Mouse (Mus musculus) CH12.LX (cell line): ENCODE measurements around the gene Actl9. TPM values are rescaled to one million over a fixed set of nuclear protein-coding genes. Genes with fewer than 3 reads are reported as not detected.
A peak's percentile ranks its signal among the peaks of the same experiment; 100 is the strongest.

ENCODE experiments used
- DNase-seq: peaks from one replicate; pipeline ENCODE4 v3.0.0-alpha.2; 2013; ENCODE audit errors: extremely low read depth
- H3K27ac ChIP-seq: 2 replicates; pipeline ENCODE4 v1.5.1; 2012; ENCODE audit warnings: low read depth, mild to moderate bottlenecking, control low read depth, moderate library complexity; ENCODE audit not compliant: insufficient read depth
- H3K27me3 ChIP-seq: replicated peaks from 2 replicates; pipeline ENCODE3; 2012; ENCODE audit warnings: inconsistent platforms
- H3K36me3 ChIP-seq, 2 experiments: replicated peaks in 1 of 2; 2 replicates each; pipeline versions ENCODE3 to v1.6.1; 2012; ENCODE audit warnings: inconsistent platforms in 1 of 2, low read length in 1 of 2, mild to moderate bottlenecking in 1 of 2, mixed read lengths in 1 of 2, moderate library complexity in 1 of 2; ENCODE audit not compliant: control insufficient read depth in 1 of 2, insufficient read depth in 1 of 2
- H3K4me1 ChIP-seq, 2 experiments: 2 replicates each; pipeline ENCODE4 v1.6.1; 2012; ENCODE audit warnings: inconsistent platforms in 1 of 2, moderate library complexity in 1 of 2; ENCODE audit not compliant: insufficient read depth in 2 of 2, control insufficient read depth in 1 of 2
- H3K4me2 ChIP-seq: 2 replicates; pipeline ENCODE4 v1.6.1; 2012; ENCODE audit warnings: low read depth, mild to moderate bottlenecking, control low read depth; ENCODE audit not compliant: poor library complexity, insufficient read depth, severe bottlenecking
- H3K4me3 ChIP-seq, 3 experiments: fragments of 150-350 bp in 1 of 3; sonication (generic) in 1 of 3; replicated peaks in 1 of 3; 2 replicates each; pipeline versions ENCODE3 to v1.5.1; 2011 to 2012; ENCODE audit warnings: low read depth in 2 of 3, low read length in 2 of 3, mild to moderate bottlenecking in 2 of 3, moderate library complexity in 2 of 3, control low read depth in 1 of 3, improper control_type of control experiment in 1 of 3, inconsistent platforms in 1 of 3, mixed read lengths in 1 of 3; ENCODE audit not compliant: poor library complexity in 1 of 3
- H3K79me2 ChIP-seq: replicated peaks from 2 replicates; pipeline ENCODE4 v1.6.1; 2012; ENCODE audit warnings: mild to moderate bottlenecking, moderate library complexity; ENCODE audit not compliant: control insufficient read depth, poor library complexity, insufficient read depth, severe bottlenecking; ENCODE audit errors: extremely low read depth
- H3K9ac ChIP-seq: 2 replicates; pipeline ENCODE4 v1.6.1; 2012; ENCODE audit warnings: low read depth, mild to moderate bottlenecking, control low read depth, moderate library complexity; ENCODE audit not compliant: insufficient read depth
- H3K9me3 ChIP-seq: replicated peaks from 2 replicates; pipeline ENCODE3; 2012; ENCODE audit warnings: low read length, inconsistent platforms, mixed read lengths
- BHLHE40 ChIP-seq: IDR thresholded peaks from 2 replicates; pipeline ENCODE4 v1.6.1; 2011; ENCODE audit warnings: mild to moderate bottlenecking, low read depth, low read length, improper control_type of control experiment
- E2F4 ChIP-seq: IDR thresholded peaks from 2 replicates; pipeline ENCODE4 v1.6.1; 2011; ENCODE audit warnings: low read depth, low read length, improper control_type of control experiment; ENCODE audit not compliant: insufficient replicate concordance
- ELF1 ChIP-seq: IDR thresholded peaks from 2 replicates; pipeline ENCODE4 v1.6.1; 2014; ENCODE audit warnings: low read depth, mild to moderate bottlenecking, inconsistent platforms, low read length, improper control_type of control experiment
- EP300 ChIP-seq: IDR thresholded peaks from 2 replicates; pipeline ENCODE4 v1.6.1; 2011; ENCODE audit warnings: low read length, improper control_type of control experiment
- ETS1 ChIP-seq: conservative IDR thresholded peaks from 2 replicates; pipeline ENCODE4 v1.6.1; 2012; ENCODE audit warnings: low read depth, mild to moderate bottlenecking, inconsistent platforms, low read length, improper control_type of control experiment, moderate library complexity
- GABPA ChIP-seq: IDR thresholded peaks from 2 replicates; pipeline ENCODE4 v1.6.1; 2012; ENCODE audit warnings: low read depth, low read length, improper control_type of control experiment, inconsistent platforms; ENCODE audit not compliant: insufficient replicate concordance
- HCFC1 ChIP-seq: IDR thresholded peaks from 2 replicates; pipeline ENCODE4 v1.6.1; 2012; ENCODE audit warnings: low read depth, mild to moderate bottlenecking, inconsistent platforms, low read length, improper control_type of control experiment
- IRF4 ChIP-seq: IDR thresholded peaks from 2 replicates; pipeline ENCODE4 v1.6.1; 2014; ENCODE audit warnings: low read depth, mild to moderate bottlenecking, inconsistent platforms, low read length, improper control_type of control experiment
- JUN ChIP-seq: IDR thresholded peaks from 2 replicates; pipeline ENCODE4 v1.6.1; 2011; ENCODE audit warnings: low read depth, mild to moderate bottlenecking, low read length, improper control_type of control experiment, moderate library complexity; ENCODE audit not compliant: insufficient read depth
- JUND ChIP-seq: conservative IDR thresholded peaks from 2 replicates; pipeline ENCODE4 v1.6.1; 2011; ENCODE audit warnings: low read depth, low read length, improper control_type of control experiment
- MAFK ChIP-seq: IDR thresholded peaks from 2 replicates; pipeline ENCODE4 v1.6.1; 2011; ENCODE audit warnings: low read length, improper control_type of control experiment; ENCODE audit not compliant: insufficient replicate concordance
- MXI1 ChIP-seq: IDR thresholded peaks from 2 replicates; pipeline ENCODE4 v1.6.1; 2011; ENCODE audit warnings: mild to moderate bottlenecking, low read depth, low read length, improper control_type of control experiment
- MYC ChIP-seq: IDR thresholded peaks from 2 replicates; pipeline ENCODE4 v1.6.1; 2011; ENCODE audit warnings: low read depth, mild to moderate bottlenecking, improper control_type of control experiment, low read length
- NELFE ChIP-seq: IDR thresholded peaks from 2 replicates; pipeline ENCODE4 v1.6.1; 2011; ENCODE audit warnings: low read depth, low read length, improper control_type of control experiment
- POLR2A ChIP-seq: IDR thresholded peaks from 2 replicates; pipeline ENCODE4 v1.6.1; 2011; ENCODE audit warnings: low read depth, mild to moderate bottlenecking, improper control_type of control experiment, low read length
- POLR2AphosphoS2 ChIP-seq: IDR thresholded peaks from 2 replicates; pipeline ENCODE4 v1.6.1; 2011; ENCODE audit warnings: low read depth, low read length, improper control_type of control experiment
- RCOR1 ChIP-seq: conservative IDR thresholded peaks from 2 replicates; pipeline ENCODE4 v1.6.1; 2012; ENCODE audit warnings: low read depth, mild to moderate bottlenecking, inconsistent platforms, low read length, improper control_type of control experiment
- SIN3A ChIP-seq: IDR thresholded peaks from 2 replicates; pipeline ENCODE4 v1.6.1; 2012; ENCODE audit warnings: low read length, improper control_type of control experiment, inconsistent platforms
- UBTF ChIP-seq: IDR thresholded peaks from 2 replicates; pipeline ENCODE4 v1.6.1; 2012; ENCODE audit warnings: low read depth, mild to moderate bottlenecking, inconsistent platforms, low read length, improper control_type of control experiment, moderate library complexity
- USF1 ChIP-seq: IDR thresholded peaks from 2 replicates; pipeline ENCODE4 v1.6.1; 2014; ENCODE audit warnings: low read depth, mild to moderate bottlenecking, inconsistent platforms, low read length, improper control_type of control experiment
- USF2 ChIP-seq: conservative IDR thresholded peaks from 2 replicates; pipeline ENCODE4 v1.6.1; 2011; ENCODE audit warnings: low read depth, low read length, improper control_type of control experiment
- ZMIZ1 ChIP-seq: IDR thresholded peaks from 2 replicates; pipeline ENCODE4 v1.6.1; 2012; ENCODE audit warnings: low read depth, mild to moderate bottlenecking, inconsistent platforms, low read length, improper control_type of control experiment
- ZNF384 ChIP-seq: IDR thresholded peaks from 2 replicates; pipeline ENCODE4 v1.6.1; 2012; ENCODE audit warnings: low read depth, low read length, improper control_type of control experiment, inconsistent platforms
- dilution Hi-C: fragments of 300-500 bp; cut with MboI; formaldehyde crosslinking; loops from 2 replicates; pipeline ENCODE4 v1.14.3; 2020; ENCODE audit warnings: low sequenced_read_pairs; ENCODE audit not compliant: extremely low pct_unique_long_range_greater_than_20kb, extremely low pct_ligation_motif_present
- in situ Hi-C: fragments of 300-500 bp; cut with MboI; formaldehyde crosslinking; loops from 3 replicates; pipeline ENCODE4 v1.14.3; 2019; ENCODE audit warnings: low sequenced_read_pairs, low pct_ligation_motif_present, low pct_unique_long_range_greater_than_20kb, mixed read lengths
- polyA plus RNA-seq: library from polyadenylated mRNA; unstranded; fragments of >175 nt; gene quantifications from 2 replicates; pipeline ENCODE4 v1.2.1, GENCODE M21; 2012; ENCODE audit warnings: low read depth; ENCODE audit not compliant: insufficient read length
- total RNA-seq, 2 experiments: library from RNA; depleted of rRNA; stranded (reverse); fragments of 300-350 nt in 1 of 2; fragments of >200 nt in 1 of 2; gene quantifications; 2 replicates each; pipeline ENCODE4 v1.2.3; 2012 to 2014

The Actl9 gene
- total and polyA plus RNA-seq, 3 experiments = not detected

- DNase-seq = peak; percentile 23
- Histone ChIP-seq H3K79me2 (no peaks in the 10 kb centered on the region), H3K4me3 (no peak overlapping the region), H3K4me1 (peaks cover 0 to 8% of the 10 kb centered on the region in 2 experiments; a peak in 2 of 4 replicates), H3K4me2 (peak overlapping the region; percentile 37; the same call in 1 of the 2 replicates), H3K27me3 (peaks cover 2% of the 10 kb centered on the region), H3K9me3 (no peaks in the 10 kb centered on the region), H3K9ac (no peak overlapping the region), H3K27ac (no peak overlapping the region), H3K36me3 (no peaks in the 10 kb centered on the region)
- TF ChIP-seq IRF4 = no peak
- no peak for TF ChIP-seq POLR2A
- TF ChIP-seq MYC = no peak
- TF ChIP-seq E2F4 = no peak
- no peak for TF ChIP-seq ETS1
- TF ChIP-seq EP300 = no peak
- no peak; the same call in 1 of the 2 replicates for TF ChIP-seq JUN
- TF ChIP-seq MXI1 = no peak
- no peak for TF ChIP-seq GABPA
- TF ChIP-seq NELFE = no peak
- TF ChIP-seq POLR2AphosphoS2 = no peak
- no peak for TF ChIP-seq ZNF384
- no peak for TF ChIP-seq ELF1
- TF ChIP-seq JUND = no peak
- no peak for TF ChIP-seq UBTF
- dilution Hi-C loops (no loop called here), in situ Hi-C loops (loop anchor here (5.0 to 10.0 kb wide), 2 partner anchors 97 to 365 kb away; no protein-coding TSS in a partner anchor)
Measured at GRCm38 (mm10) chr17:33439922-33440321, 7.2 kb downstream of the Actl9 start.

- Histone ChIP-seq H3K4me2 (no peak overlapping the region), H3K27ac (no peak overlapping the region), H3K9ac (no peak overlapping the region), H3K36me3 (no peaks in the 10 kb centered on the region), H3K4me1 (peaks cover 0 to 8% of the 10 kb centered on the region in 2 experiments; a peak in 2 of 4 replicates), H3K9me3 (no peaks in the 10 kb centered on the region), H3K79me2 (no peaks in the 10 kb centered on the region), H3K4me3 (no peak overlapping the region), H3K27me3 (peaks cover 3% of the 10 kb centered on the region)
- DNase-seq = no peak
- in situ Hi-C loops = loop anchor here (10.0 kb wide), 1 partner anchor 364 kb away; no protein-coding TSS in a partner anchor
- TF ChIP-seq MXI1 = no peak
- TF ChIP-seq NELFE = no peak
- TF ChIP-seq USF2 = no peak
- no peak for TF ChIP-seq UBTF
- TF ChIP-seq RCOR1 = no peak
- no peak for TF ChIP-seq USF1
- no peak for TF ChIP-seq SIN3A
- TF ChIP-seq ZMIZ1 = no peak
- no peak for TF ChIP-seq MAFK
- no peak for TF ChIP-seq HCFC1
- TF ChIP-seq BHLHE40 = no peak
- dilution Hi-C loops = no loop called here
Measured at GRCm38 (mm10) chr17:33441159-33441558, 8.5 kb downstream of the Actl9 start.
